Mouse (Mus musculus): ENCODE measurements around the gene Hoxb3. TPM values are rescaled to one million over a fixed set of nuclear protein-coding genes. Genes with fewer than 3 reads are reported as not detected.

Hoxb3 gene
- polyA plus RNA-seq, 1 experiment, result 5.6 TPM

GRCm38 (mm10) chr11:96301837-96302236 is 21.3 kb upstream of the Hoxb3 start:
- Histone ChIP-seq H3K36me3 (ENCODE audit: control insufficient read depth, insufficient read depth, low read length) (no peaks in the 10 kb centered on the region), H3K4me1 (ENCODE audit: control insufficient read depth, insufficient read depth, low read length) (peaks cover 22% of the 10 kb centered on the region), H3K4me3 (ENCODE audit: control insufficient read depth, low read depth, low read length) (no peak overlapping the region), H3K27me3 (ENCODE audit: control insufficient read depth, insufficient read depth, low read length) (peaks cover 18% of the 10 kb centered on the region), H3K27ac (ENCODE audit: control insufficient read depth, insufficient read depth, low read depth, low read length) (no peak overlapping the region)
- no peak for TF ChIP-seq CTCF (IDR thresholded peaks at IDR 0.05; ENCODE audit: control insufficient read depth, insufficient read depth, insufficient replicate concordance, low read depth, low read length)
- TF ChIP-seq POLR2A (IDR thresholded peaks at IDR 0.05; ENCODE audit: control insufficient read depth, low read depth, low read length), result no peak

- Histone ChIP-seq H3K4me1 (ENCODE audit: control insufficient read depth, insufficient read depth, low read length) (peaks cover 22% of the 10 kb centered on the region), H3K4me3 (ENCODE audit: control insufficient read depth, low read depth, low read length) (peak overlapping the region; percentile 48), H3K36me3 (ENCODE audit: control insufficient read depth, insufficient read depth, low read length) (no peaks in the 10 kb centered on the region), H3K27me3 (ENCODE audit: control insufficient read depth, insufficient read depth, low read length) (peaks cover 18% of the 10 kb centered on the region), H3K27ac (ENCODE audit: control insufficient read depth, insufficient read depth, low read depth, low read length) (no peak overlapping the region)
- TF ChIP-seq CTCF (IDR thresholded peaks at IDR 0.05; ENCODE audit: control insufficient read depth, insufficient read depth, insufficient replicate concordance, low read depth, low read length) (no peak), POLR2A (IDR thresholded peaks at IDR 0.05; ENCODE audit: control insufficient read depth, low read depth, low read length) (no peak)
Observed at GRCm38 (mm10) chr11:96302381-96303150, 20.6 kb upstream of the Hoxb3 start.

- Histone ChIP-seq H3K36me3 (ENCODE audit: control insufficient read depth, insufficient read depth, low read length) (no peaks in the 10 kb centered on the region), H3K27me3 (ENCODE audit: control insufficient read depth, insufficient read depth, low read length) (peaks cover 18% of the 10 kb centered on the region), H3K4me3 (ENCODE audit: control insufficient read depth, low read depth, low read length) (peak within 1 kb of the TSS; percentile 48), H3K4me1 (ENCODE audit: control insufficient read depth, insufficient read depth, low read length) (peaks cover 22% of the 10 kb centered on the region), H3K27ac (ENCODE audit: control insufficient read depth, insufficient read depth, low read depth, low read length) (no peak within 1 kb of the TSS)
- no peak for TF ChIP-seq POLR2A (IDR thresholded peaks at IDR 0.05; ENCODE audit: control insufficient read depth, low read depth, low read length)
- peak; percentile 79 for TF ChIP-seq CTCF (IDR thresholded peaks at IDR 0.05; ENCODE audit: control insufficient read depth, insufficient read depth, insufficient replicate concordance, low read depth, low read length)
Observed at GRCm38 (mm10) chr11:96303151-96304099, 19.7 kb upstream of the Hoxb3 start, which contains the start of gene Hoxb5. Gene Hoxb5 (plus strand): TSS chr11:96303336.

GRCm38 (mm10) chr11:96304381-96305195 is 18.5 kb upstream of the Hoxb3 start:
- no peak overlapping the region for H3K27ac ChIP-seq (ENCODE audit: control insufficient read depth, insufficient read depth, low read depth, low read length)
- peak overlapping the region; percentile 26; the same call in 1 of the 2 replicates for H3K4me3 ChIP-seq (ENCODE audit: control insufficient read depth, low read depth, low read length)
- TF ChIP-seq POLR2A (IDR thresholded peaks at IDR 0.05; ENCODE audit: control insufficient read depth, low read depth, low read length) (no peak), CTCF (IDR thresholded peaks at IDR 0.05; ENCODE audit: control insufficient read depth, insufficient read depth, insufficient replicate concordance, low read depth, low read length) (no peak)
- no peaks in the 10 kb centered on the region for H3K36me3 ChIP-seq (ENCODE audit: control insufficient read depth, insufficient read depth, low read length)
- H3K27me3 ChIP-seq (ENCODE audit: control insufficient read depth, insufficient read depth, low read length), result peaks cover 18% of the 10 kb centered on the region
- H3K4me1 ChIP-seq (ENCODE audit: control insufficient read depth, insufficient read depth, low read length), result peaks cover 32% of the 10 kb centered on the region

- no peak for TF ChIP-seq POLR2A (IDR thresholded peaks at IDR 0.05; ENCODE audit: control insufficient read depth, low read depth, low read length)
- no peak for TF ChIP-seq CTCF (IDR thresholded peaks at IDR 0.05; ENCODE audit: control insufficient read depth, insufficient read depth, insufficient replicate concordance, low read depth, low read length)
- H3K27ac ChIP-seq (ENCODE audit: control insufficient read depth, insufficient read depth, low read depth, low read length), result no peak overlapping the region
- no peak overlapping the region for H3K4me3 ChIP-seq (ENCODE audit: control insufficient read depth, low read depth, low read length)
- H3K27me3 ChIP-seq (ENCODE audit: control insufficient read depth, insufficient read depth, low read length), result peaks cover 16% of the 10 kb centered on the region
- peaks cover 32% of the 10 kb centered on the region for H3K4me1 ChIP-seq (ENCODE audit: control insufficient read depth, insufficient read depth, low read length)
- no peaks in the 10 kb centered on the region for H3K36me3 ChIP-seq (ENCODE audit: control insufficient read depth, insufficient read depth, low read length)
Observed at GRCm38 (mm10) chr11:96305505-96306182, 17.5 kb upstream of the Hoxb3 start.

- peaks cover 16% of the 10 kb centered on the region for H3K27me3 ChIP-seq (ENCODE audit: control insufficient read depth, insufficient read depth, low read length)
- peaks cover 28% of the 10 kb centered on the region for H3K4me1 ChIP-seq (ENCODE audit: control insufficient read depth, insufficient read depth, low read length)
- no peak overlapping the region for H3K4me3 ChIP-seq (ENCODE audit: control insufficient read depth, low read depth, low read length)
- no peak overlapping the region for H3K27ac ChIP-seq (ENCODE audit: control insufficient read depth, insufficient read depth, low read depth, low read length)
- no peaks in the 10 kb centered on the region for H3K36me3 ChIP-seq (ENCODE audit: control insufficient read depth, insufficient read depth, low read length)
- TF ChIP-seq POLR2A (IDR thresholded peaks at IDR 0.05; ENCODE audit: control insufficient read depth, low read depth, low read length) (no peak), CTCF (IDR thresholded peaks at IDR 0.05; ENCODE audit: control insufficient read depth, insufficient read depth, insufficient replicate concordance, low read depth, low read length) (no peak)
Observed at GRCm38 (mm10) chr11:96306183-96306907, 16.8 kb upstream of the Hoxb3 start.
